Mouse (Mus musculus) forebrain, embryonic 10.5 days (tissue): ENCODE results near the gene Myo3b. TPM values are rescaled to one million over a fixed set of nuclear protein-coding genes. Genes with fewer than 3 reads are reported as not detected.
"Not testable (repeated sequence)": the region's sequence is repeated elsewhere in the genome, so short reads cannot be mapped to it uniquely, and the experiment has no call there.

Experiments
- DNase-seq: peaks from one replicate; pipeline ENCODE4 v3.0.0-alpha.2; 2017; ENCODE audit warnings: low spot score; ENCODE audit errors: extremely low spot score
- H3K27ac ChIP-seq: fragments of 300-500 bp; sonication (generic); 2 replicates; pipeline ENCODE4 v1.5.1; 2016; ENCODE audit warnings: mild to moderate bottlenecking
- H3K27me3 ChIP-seq: fragments of 300-500 bp; sonication (generic); 2 replicates; pipeline ENCODE4 v1.6.1; 2016; ENCODE audit warnings: mild to moderate bottlenecking; ENCODE audit not compliant: poor library complexity, severe bottlenecking
- H3K36me3 ChIP-seq: fragments of 300-500 bp; sonication (generic); replicated peaks from 2 replicates; pipeline ENCODE4 v1.6.1; 2016; ENCODE audit warnings: mild to moderate bottlenecking, moderate library complexity
- H3K4me1 ChIP-seq: fragments of 300-500 bp; sonication (generic); 2 replicates; pipeline ENCODE4 v1.6.1; 2016
- H3K4me3 ChIP-seq: fragments of 300-500 bp; sonication (generic); 2 replicates; pipeline ENCODE4 v1.5.1; 2016; ENCODE audit warnings: mild to moderate bottlenecking, moderate library complexity
- H3K9me3 ChIP-seq: fragments of 300-500 bp; sonication (generic); 2 replicates; pipeline ENCODE4 v1.6.1; 2016; ENCODE audit warnings: mild to moderate bottlenecking, moderate library complexity
- WGBS: fragments of 180-500 bp; shearing (Covaris S2); methylation state at CpG from one replicate; pipeline ENCODE4 v1.1.7; 2016; 5-methylcytosine and 5-hydroxymethylcytosine counted together
- polyA plus RNA-seq: library from polyadenylated mRNA; unstranded; fragments of >200 nt; fragmentation: Nextera tagmentation; extraction: Ambion mirVana; gene quantifications from 2 replicates; pipeline ENCODE4 v1.2.1, GENCODE M21; 2016

The Myo3b gene
- polyA plus RNA-seq: not detected in 2 replicates

DNA sequence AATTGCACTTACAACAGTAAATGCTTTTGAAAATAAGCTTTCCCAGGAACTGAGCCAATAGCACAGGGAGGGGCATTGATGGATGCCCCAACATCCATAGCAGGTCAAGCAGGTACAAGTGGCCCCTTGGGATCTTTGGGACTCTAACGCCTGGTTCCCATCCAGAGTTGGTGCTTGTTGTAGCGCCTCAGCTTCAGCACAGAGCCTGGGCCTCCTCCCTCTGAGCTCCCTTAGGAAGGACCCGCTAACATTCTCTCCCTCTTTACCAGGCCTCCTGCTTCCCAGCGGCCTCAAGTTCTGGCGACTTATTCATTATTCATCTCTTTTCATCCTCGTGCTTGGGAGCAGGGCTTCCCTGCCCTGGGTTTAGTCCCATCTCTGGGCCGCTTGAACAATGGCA, at the start of gene Myo3b:
Myo3b (plus strand) TSS at position 375 of the 400 bp plus-strand sequence.
- peaks cover 25% of the 10 kb centered on the region for H3K4me1 ChIP-seq
- WGBS: 32% methylated on average over 7 of the region's 7 CpGs
- peaks cover 17% of the 10 kb centered on the region for H3K27me3 ChIP-seq
- no peak for DNase-seq
- H3K27ac ChIP-seq: 0 out of 2 replicates have a peak within 1 kb of the TSS, but pooled peaks have one; percentile 20
- H3K4me3 ChIP-seq: no peak within 1 kb of the TSS
- no peaks in the 10 kb centered on the region for H3K36me3 ChIP-seq
- no peaks in the 10 kb centered on the region for H3K9me3 ChIP-seq

DNA sequence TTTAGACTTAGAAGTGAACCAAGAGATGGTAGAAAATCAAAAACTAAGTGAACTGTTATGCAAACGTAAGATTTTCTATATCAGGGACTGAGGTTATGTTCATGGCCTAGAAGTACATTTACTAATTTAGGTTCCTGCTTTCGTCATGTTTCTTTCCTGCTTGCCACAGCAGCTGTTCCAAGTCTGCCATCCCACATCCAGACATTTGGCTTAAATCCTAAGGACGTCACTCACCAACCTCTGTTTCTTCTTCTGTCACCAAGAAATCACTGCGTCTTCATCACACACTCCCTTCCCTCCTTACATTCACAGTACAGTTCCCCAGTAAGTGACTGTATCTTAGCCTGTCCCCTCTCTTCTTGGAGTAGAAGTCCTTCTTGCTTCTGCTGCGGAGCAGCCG, 49.7 kb upstream of the Myo3b start:
- Histone ChIP-seq H3K36me3 (peaks cover 61% of the 10 kb centered on the region), H3K4me3 (no peak overlapping the region), H3K9me3 (no peaks in the 10 kb centered on the region), H3K27ac (no peak overlapping the region), H3K27me3 (no peaks in the 10 kb centered on the region), H3K4me1 (no peaks in the 10 kb centered on the region)
- DNase-seq: no peak
- 93% methylated on average over 6 of the region's 6 CpGs for WGBS

DNA sequence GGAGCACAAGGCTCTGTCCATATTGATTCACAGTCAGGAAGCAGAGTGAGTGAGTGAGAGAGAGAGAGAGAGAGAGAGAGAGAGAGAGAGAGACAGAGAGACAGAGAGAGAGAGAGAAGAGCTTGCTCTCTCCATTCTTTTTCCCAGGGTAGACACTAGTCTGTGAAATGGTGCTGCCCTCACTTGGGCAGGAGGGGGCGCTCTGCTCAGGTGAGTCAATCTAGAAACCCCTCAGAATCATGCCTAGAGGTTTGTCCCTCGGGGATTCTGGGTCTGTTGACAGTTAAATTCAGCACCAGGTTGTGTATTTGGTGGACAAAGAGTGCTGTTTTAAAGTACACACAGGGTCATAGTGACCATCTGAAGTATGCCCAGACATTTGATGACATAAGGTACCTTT, 48.3 kb upstream of the Myo3b start:
- Histone ChIP-seq H3K36me3 (peaks cover 62% of the 10 kb centered on the region), H3K27ac (no peak overlapping the region), H3K27me3 (no peaks in the 10 kb centered on the region), H3K4me1 (no peaks in the 10 kb centered on the region), H3K4me3 (no peak overlapping the region), H3K9me3 (no peaks in the 10 kb centered on the region)
- DNase-seq: no peak
- WGBS: 61% methylated on average over 2 of the region's 2 CpGs

DNA sequence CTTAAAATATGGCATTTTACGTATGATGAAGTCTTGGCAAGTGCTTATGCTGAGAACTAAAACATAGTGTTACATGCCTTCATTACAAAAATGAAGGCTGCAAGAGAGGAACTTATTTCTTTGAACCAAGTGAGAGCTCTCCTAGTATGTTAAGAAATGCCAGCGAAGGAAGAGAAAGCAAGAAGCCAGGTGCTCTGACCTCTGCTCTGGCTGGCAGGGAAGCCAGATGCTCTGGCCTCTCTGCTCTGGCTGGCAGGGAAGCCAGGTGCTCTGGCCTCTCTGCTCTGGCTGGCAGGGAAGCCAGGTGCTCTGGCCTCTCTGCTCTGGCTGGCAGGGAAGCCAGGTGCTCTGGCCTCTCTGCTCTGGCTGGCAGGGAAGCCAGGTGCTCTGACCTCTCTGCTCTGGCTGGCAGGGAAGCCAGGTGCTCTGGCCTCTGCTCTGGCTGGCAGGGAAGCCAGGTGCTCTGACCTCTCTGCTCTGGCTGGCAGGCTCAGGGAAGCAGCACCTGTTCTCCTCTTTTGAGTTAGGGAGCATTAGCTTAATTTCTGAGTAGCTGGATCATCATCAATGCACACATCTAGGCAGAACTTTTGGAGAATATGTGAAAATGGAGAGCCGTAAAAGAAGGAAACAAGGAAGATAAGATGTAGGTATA, 44.7 kb upstream of the Myo3b start:
- WGBS: 91% methylated on average over 3 of the region's 3 CpGs
- H3K36me3 ChIP-seq: peaks cover 76% of the 10 kb centered on the region
- not testable (repeated sequence) for H3K27me3 ChIP-seq, DNase-seq, H3K4me3 ChIP-seq, H3K4me1 ChIP-seq, H3K27ac ChIP-seq, H3K9me3 ChIP-seq

DNA sequence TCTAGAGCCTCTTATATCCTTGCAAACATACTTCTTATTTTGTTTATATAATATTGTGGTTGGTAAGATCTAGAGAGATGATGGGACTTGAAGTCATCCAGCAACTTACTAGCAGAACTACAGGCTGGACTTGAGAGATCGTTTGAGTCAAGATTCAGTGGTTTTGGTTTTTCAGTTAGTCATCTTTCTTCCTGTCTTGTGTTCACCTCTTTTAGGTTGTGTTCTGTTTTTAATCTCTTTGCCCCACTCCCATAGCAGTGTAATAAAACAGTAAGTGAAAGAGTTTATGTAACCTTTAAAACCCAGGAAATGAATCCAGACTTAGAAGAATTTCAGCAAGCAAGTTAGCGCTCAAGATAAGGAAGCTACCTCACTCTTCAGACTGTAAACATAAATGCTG, 44.1 kb upstream of the Myo3b start:
- WGBS: 88% methylated on average over 2 of the region's 2 CpGs
- no peaks in the 10 kb centered on the region for H3K9me3 ChIP-seq
- H3K27ac ChIP-seq: no peak overlapping the region
- no peak overlapping the region for H3K4me3 ChIP-seq
- no peaks in the 10 kb centered on the region for H3K27me3 ChIP-seq
- DNase-seq: no peak
- no peaks in the 10 kb centered on the region for H3K4me1 ChIP-seq
- H3K36me3 ChIP-seq: peaks cover 71% of the 10 kb centered on the region

DNA sequence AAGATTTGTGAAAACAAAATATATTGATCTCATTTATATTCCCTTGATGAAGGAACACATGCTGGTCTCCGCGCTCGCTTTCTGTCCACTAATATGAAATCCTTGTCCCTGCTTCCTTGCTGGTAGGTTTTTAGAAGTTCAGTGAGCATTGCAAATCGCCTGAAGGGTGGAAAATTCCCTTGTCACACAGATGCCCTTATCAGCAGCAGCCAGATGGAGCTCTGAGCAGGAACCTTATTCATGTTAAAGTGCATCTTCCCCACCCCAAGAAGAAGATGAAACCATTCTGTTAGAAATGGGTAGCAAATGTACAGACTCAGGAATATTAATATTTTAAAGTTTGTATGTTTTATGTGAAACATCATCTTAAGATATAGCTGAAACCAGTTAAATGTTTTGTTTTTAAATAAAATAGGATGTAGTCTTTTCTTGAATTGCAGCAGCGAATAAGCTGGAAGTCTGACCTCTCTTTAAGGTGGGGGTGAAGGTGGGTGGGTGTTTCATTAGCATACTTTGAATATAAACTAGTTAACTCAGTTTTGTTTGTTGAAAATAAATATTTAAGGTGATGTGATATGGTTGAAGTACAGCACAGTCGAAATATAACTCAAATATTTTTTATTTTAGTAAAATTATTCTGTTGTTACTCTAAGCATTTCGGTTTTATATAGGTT, 39.7 kb upstream of the Myo3b start:
- no peak overlapping the region for H3K4me3 ChIP-seq
- no peaks in the 10 kb centered on the region for H3K27me3 ChIP-seq
- WGBS: 90% methylated on average over 7 of the region's 7 CpGs
- H3K27ac ChIP-seq: no peak overlapping the region
- H3K4me1 ChIP-seq: no peaks in the 10 kb centered on the region
- peaks cover 63% of the 10 kb centered on the region for H3K36me3 ChIP-seq
- H3K9me3 ChIP-seq: no peaks in the 10 kb centered on the region
- no peak for DNase-seq

DNA sequence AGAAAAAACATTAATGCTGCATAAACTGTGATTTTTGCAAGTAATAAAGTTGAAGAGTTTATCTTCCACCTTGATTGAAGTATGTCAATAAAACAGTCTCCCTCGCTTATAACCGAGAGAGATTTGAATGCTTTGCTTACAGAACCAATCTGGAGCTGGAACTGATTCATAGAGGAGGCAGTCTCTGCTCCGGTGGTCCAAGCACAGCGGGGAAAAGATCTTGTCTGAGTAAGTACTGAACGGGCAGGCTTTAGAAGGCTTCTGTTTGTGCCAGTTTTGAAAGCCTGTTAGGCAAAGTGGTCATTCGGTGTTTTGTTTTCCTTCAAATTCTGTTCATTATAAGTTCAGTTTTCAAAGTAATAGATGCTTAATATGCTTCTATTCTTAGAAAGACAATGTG, 38.6 kb upstream of the Myo3b start:
- DNase-seq: no peak
- no peaks in the 10 kb centered on the region for H3K9me3 ChIP-seq
- no peaks in the 10 kb centered on the region for H3K4me1 ChIP-seq
- no peak overlapping the region for H3K4me3 ChIP-seq
- WGBS: 93% methylated on average over 6 of the region's 6 CpGs
- H3K36me3 ChIP-seq: peaks cover 59% of the 10 kb centered on the region
- no peak overlapping the region for H3K27ac ChIP-seq
- H3K27me3 ChIP-seq: no peaks in the 10 kb centered on the region

DNA sequence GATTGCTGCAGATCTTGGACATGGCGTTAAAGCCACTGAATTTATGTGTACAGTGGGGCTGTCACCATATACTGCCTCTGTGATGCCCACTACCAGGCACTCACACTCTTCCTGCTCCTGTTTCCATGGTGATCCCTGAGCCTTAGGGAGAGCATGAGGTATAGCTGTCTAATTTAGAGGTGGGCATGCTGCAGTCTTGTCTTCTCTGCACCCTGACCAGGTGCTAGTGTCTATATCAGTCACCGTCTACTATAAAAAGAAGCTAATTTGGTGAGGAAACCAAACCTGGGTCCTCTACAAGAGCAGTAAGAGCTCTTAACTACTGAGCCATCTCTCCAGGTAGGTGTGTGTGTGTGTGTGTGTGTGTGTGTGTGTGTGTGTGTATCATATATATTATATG, 32.4 kb upstream of the Myo3b start:
- Histone ChIP-seq H3K27ac (no peak overlapping the region), H3K27me3 (no peaks in the 10 kb centered on the region), H3K36me3 (peaks cover 57% of the 10 kb centered on the region), H3K4me1 (no peaks in the 10 kb centered on the region), H3K4me3 (no peak overlapping the region), H3K9me3 (no peaks in the 10 kb centered on the region)
- DNase-seq: no peak
- 98% methylated on average over 2 of the region's 2 CpGs for WGBS

DNA sequence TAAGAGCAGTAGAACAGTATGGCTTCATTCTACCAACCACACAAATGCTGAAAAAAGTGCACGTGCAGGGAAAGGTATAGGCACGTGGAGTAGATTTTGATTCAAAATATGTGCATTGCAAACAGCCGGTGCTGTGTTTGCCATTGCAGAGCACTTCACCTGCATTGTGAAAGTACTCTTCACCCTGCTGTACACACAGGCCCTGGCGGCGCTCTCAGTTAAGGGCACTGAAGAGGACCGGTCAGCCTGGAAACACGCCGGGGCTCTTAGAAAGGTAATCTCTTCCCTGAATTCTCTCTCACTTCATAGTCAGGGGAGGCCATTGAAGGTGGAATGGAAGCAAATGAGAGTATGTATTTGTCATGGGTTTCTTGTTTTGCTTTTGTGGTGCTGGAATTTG, 26.0 kb upstream of the Myo3b start:
- 96% methylated on average over 8 of the region's 8 CpGs for WGBS
- Histone ChIP-seq H3K4me1 (no peaks in the 10 kb centered on the region), H3K27me3 (no peaks in the 10 kb centered on the region), H3K9me3 (no peaks in the 10 kb centered on the region), H3K36me3 (peaks cover 67% of the 10 kb centered on the region), H3K27ac (no peak overlapping the region), H3K4me3 (no peak overlapping the region)
- no peak for DNase-seq

DNA sequence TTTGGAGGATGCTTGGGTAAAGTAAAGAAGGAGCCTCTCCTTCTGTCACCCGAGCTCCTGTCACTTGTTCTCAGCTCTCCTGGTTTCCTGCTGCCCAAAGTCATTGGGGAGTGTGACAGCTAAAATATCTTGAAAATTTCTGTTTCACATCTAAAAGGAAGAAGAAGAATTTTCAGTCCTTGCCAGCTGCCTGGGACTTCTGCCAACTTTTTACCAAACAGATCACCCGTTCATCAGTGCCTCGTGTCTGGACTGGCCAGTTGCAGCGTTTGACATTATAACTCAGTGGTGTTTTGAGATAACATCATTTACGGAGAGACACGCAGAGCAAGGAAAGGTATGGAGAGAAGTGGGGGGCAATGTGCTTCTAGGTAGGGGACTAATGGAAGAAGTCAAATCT, 20.7 kb upstream of the Myo3b start:
- H3K27me3 ChIP-seq: no peaks in the 10 kb centered on the region
- H3K27ac ChIP-seq: no peak overlapping the region
- WGBS: 94% methylated on average over 6 of the region's 6 CpGs
- H3K9me3 ChIP-seq: no peaks in the 10 kb centered on the region
- no peaks in the 10 kb centered on the region for H3K4me1 ChIP-seq
- peaks cover 77% of the 10 kb centered on the region for H3K36me3 ChIP-seq
- H3K4me3 ChIP-seq: no peak overlapping the region
- DNase-seq: no peak

DNA sequence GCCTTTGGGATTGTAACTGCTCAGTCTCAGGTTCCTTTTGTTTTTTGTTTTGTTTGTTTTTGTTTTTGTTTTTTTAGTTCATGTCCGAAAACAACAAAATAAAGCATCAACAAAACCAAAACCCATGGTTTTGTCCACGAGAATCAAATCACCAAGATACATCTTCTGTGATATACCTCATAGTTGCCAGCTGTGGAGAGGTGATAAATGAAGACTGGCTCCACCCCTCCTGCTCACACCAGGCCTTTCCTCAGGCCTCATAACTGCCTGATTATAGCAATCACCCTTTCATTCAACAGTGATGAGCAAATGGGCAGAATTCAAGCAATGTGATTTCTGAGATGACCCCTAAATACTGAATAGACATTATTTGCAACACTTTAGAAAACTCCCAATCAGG, 14.5 kb upstream of the Myo3b start:
- no peak overlapping the region for H3K4me3 ChIP-seq
- WGBS: 88% methylated on average over 2 of the region's 2 CpGs
- H3K9me3 ChIP-seq: peaks cover 10% of the 10 kb centered on the region; the same call in 1 of the 2 replicates
- peaks cover 27% of the 10 kb centered on the region for H3K36me3 ChIP-seq
- DNase-seq: no peak
- no peak overlapping the region for H3K27ac ChIP-seq
- H3K4me1 ChIP-seq: no peaks in the 10 kb centered on the region
- H3K27me3 ChIP-seq: no peaks in the 10 kb centered on the region

DNA sequence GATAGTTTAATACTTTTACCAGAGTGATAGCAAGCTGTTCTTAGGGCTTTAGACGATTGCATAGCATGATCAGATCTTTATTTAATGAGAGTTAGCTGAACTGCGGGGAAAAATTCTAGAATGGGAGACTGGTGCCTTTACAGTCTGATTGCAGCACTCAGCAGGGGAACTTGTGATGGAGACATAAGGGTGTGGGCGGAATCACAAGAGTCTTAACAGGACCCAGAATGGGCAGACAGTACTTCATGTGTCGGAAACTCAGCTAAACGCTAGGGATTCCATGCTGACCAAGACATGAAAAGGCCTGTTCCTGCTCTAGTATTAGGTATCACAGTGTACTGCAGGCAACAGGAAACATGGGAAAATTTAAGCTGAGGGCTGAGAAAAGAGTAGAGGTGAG, 13.2 kb upstream of the Myo3b start:
- DNase-seq: no peak
- no peak overlapping the region for H3K27ac ChIP-seq
- 93% methylated on average over 5 of the region's 5 CpGs for WGBS
- H3K27me3 ChIP-seq: no peaks in the 10 kb centered on the region
- peaks cover 21% of the 10 kb centered on the region for H3K36me3 ChIP-seq
- peaks cover 20% of the 10 kb centered on the region for H3K9me3 ChIP-seq
- H3K4me1 ChIP-seq: no peaks in the 10 kb centered on the region
- no peak overlapping the region for H3K4me3 ChIP-seq

DNA sequence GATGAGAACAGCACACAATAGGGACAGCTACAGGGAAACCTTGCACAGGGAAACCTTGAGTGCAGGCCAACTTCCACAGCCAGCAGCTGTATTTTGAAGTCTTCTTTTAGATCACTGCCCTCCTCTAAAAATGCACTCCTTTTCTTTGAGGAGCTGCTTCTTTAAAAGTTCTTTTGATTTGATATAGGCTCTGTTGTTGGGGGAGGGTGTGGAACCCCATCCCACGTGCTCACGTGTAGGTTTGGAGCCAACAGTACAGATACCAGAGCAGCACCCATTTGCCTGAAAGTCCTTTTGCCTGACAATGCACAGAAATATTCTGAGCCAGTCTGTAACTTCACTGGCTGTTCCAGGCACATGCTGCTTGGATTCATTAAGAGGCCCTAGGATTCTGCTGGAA, 7.5 kb upstream of the Myo3b start:
- DNase-seq: no peak
- Histone ChIP-seq H3K27me3 (peaks cover 10% of the 10 kb centered on the region; the same call in 1 of the 2 replicates), H3K27ac (no peak overlapping the region), H3K9me3 (peaks cover 20% of the 10 kb centered on the region), H3K4me3 (no peak overlapping the region), H3K4me1 (peaks cover 17% of the 10 kb centered on the region), H3K36me3 (no peaks in the 10 kb centered on the region)
- WGBS: 90% methylated on average over 2 of the region's 2 CpGs
